Mouse (Mus musculus) adrenal gland, adult 2 months (tissue): ENCODE data around the gene Rac2. TPM values are rescaled to one million over a fixed set of nuclear protein-coding genes. Genes with fewer than 3 reads are reported as not detected.
A peak's percentile ranks its signal among the peaks of the same experiment; 100 is the strongest.

ENCODE experiments used
- DNase-seq: peaks from one replicate; pipeline ENCODE4 v3.0.0; 2021
- long read RNA-seq: library from polyadenylated mRNA; stranded (forward); transcript quantifications from one replicate; pipeline ENCODE4 v2.0.0, GENCODE M21; 2021
- polyA plus RNA-seq: library from polyadenylated mRNA; depleted of rRNA; stranded (reverse); fragments of >200 nt; gene quantifications from 2 replicates; pipeline ENCODE4 v1.2.3, GENCODE M21; 2012; rRNA removed
- total RNA-seq, 2 experiments: library from RNA; stranded (reverse); gene quantifications; 2 replicates each; pipeline ENCODE4 v1.2.3; 2021

The Rac2 gene
- total RNA-seq, result 1 to 10 TPM; 8.1 to 9.6 TPM
- 33.4 and 40.2 TPM in 2 replicates for polyA plus RNA-seq
- long read RNA-seq, partial matches to known transcripts, result 0 of 1 reads
- long read RNA-seq, other reads (novel, unspliced or antisense), result 0 of 1 reads

GRCm38 (mm10) chr15:78572658-78573397 lies at the start of gene Rac2:
Gene Rac2 (minus strand): TSS chr15:78572783.
- no peak for DNase-seq

- DNase-seq, result peak; percentile 59
Observed at GRCm38 (mm10) chr15:78616973-78617372, 44.4 kb upstream of the Rac2 start.

GRCm38 (mm10) chr15:78614536-78614935 lies 42.0 kb upstream of the Rac2 start:
- no peak for DNase-seq

GRCm38 (mm10) chr15:78610705-78611462 lies 38.3 kb upstream of the Rac2 start:
- DNase-seq, result peak; percentile 74

GRCm38 (mm10) chr15:78607463-78607862 lies 34.9 kb upstream of the Rac2 start:
- peak; percentile 45 for DNase-seq

- DNase-seq, result peak; percentile 52
Observed at GRCm38 (mm10) chr15:78606059-78606458, 33.5 kb upstream of the Rac2 start.

- DNase-seq, result no peak
Observed at GRCm38 (mm10) chr15:78605371-78605791, 32.8 kb upstream of the Rac2 start.

GRCm38 (mm10) chr15:78604255-78604654 lies 31.7 kb upstream of the Rac2 start:
- no peak for DNase-seq

- DNase-seq, result peak; percentile 65
Observed at GRCm38 (mm10) chr15:78601180-78601579, 28.6 kb upstream of the Rac2 start.

GRCm38 (mm10) chr15:78599529-78600193 lies 27.1 kb upstream of the Rac2 start:
- DNase-seq, result no peak

GRCm38 (mm10) chr15:78599124-78599523 lies 26.5 kb upstream of the Rac2 start:
- DNase-seq, result no peak

- DNase-seq, result peak; percentile 52
Observed at GRCm38 (mm10) chr15:78597729-78598128, 25.1 kb upstream of the Rac2 start.

GRCm38 (mm10) chr15:78596914-78597313 lies 24.3 kb upstream of the Rac2 start, which contains the start of gene Cyth4:
Gene Cyth4 (plus strand): TSS chr15:78597047.
- DNase-seq, result peak; percentile 57

- no peak for DNase-seq
Observed at GRCm38 (mm10) chr15:78596504-78596903, 23.9 kb upstream of the Rac2 start.

- DNase-seq, result no peak
Observed at GRCm38 (mm10) chr15:78595468-78595867, 22.9 kb upstream of the Rac2 start.

GRCm38 (mm10) chr15:78594831-78595230 lies 22.2 kb upstream of the Rac2 start:
- DNase-seq, result no peak

GRCm38 (mm10) chr15:78593896-78594425 lies 21.4 kb upstream of the Rac2 start:
- DNase-seq, result no peak

GRCm38 (mm10) chr15:78592452-78592968 lies 19.9 kb upstream of the Rac2 start:
- no peak for DNase-seq

GRCm38 (mm10) chr15:78591680-78592451 lies 19.3 kb upstream of the Rac2 start:
- DNase-seq, result no peak

GRCm38 (mm10) chr15:78590785-78591184 lies 18.2 kb upstream of the Rac2 start:
- no peak for DNase-seq

- no peak for DNase-seq
Observed at GRCm38 (mm10) chr15:78589936-78590335, 17.4 kb upstream of the Rac2 start.
